Mouse (Mus musculus) T-helper 2 cell (primary cell): ENCODE results near the gene Gm21962.

Experiments
- in situ Hi-C: fragments of 300-600 bp; cut with MboI, MseI; formaldehyde crosslinking; loops from one replicate; pipeline ENCODE4 v1.15.1; 2025; ENCODE audit warnings: high pct_unique_total_duplicates

Gm21962 gene

GRCm38 (mm10) chr3:137715946-137716345, 44.6 kb downstream of the Gm21962 start:
- in situ Hi-C loops, result no loop called here

- in situ Hi-C loops, result no loop called here
These were observed 45.3 kb downstream of the Gm21962 start for GRCm38 (mm10) chr3:137716573-137717157.
